Mouse (Mus musculus) G1E-ER4 (cell line): ENCODE measurements around the gene Abca5. TPM values are rescaled to one million over a fixed set of nuclear protein-coding genes. Genes with fewer than 3 reads are reported as not detected.

Experiments
- GATA1 ChIP-seq: IDR thresholded peaks from one replicate; pipeline ENCODE4 v1.8.0; 2012; ENCODE audit warnings: low read length, inconsistent platforms
- polyA plus RNA-seq: library from polyadenylated mRNA; stranded (reverse); fragments of >175 nt; gene quantifications from 2 replicates; pipeline ENCODE4 v1.2.3, GENCODE M21; 2012

Abca5 gene
- polyA plus RNA-seq: not detected in 2 replicates

GRCm38 (mm10) chr11:110337289-110338245 lies at the start of gene Abca5:
Gene Abca5 (minus strand): TSS chr11:110337716.
- no peak for TF ChIP-seq GATA1

GRCm38 (mm10) chr11:110385487-110385886 lies 48.0 kb upstream of the Abca5 start:
- TF ChIP-seq GATA1: no peak

GRCm38 (mm10) chr11:110380310-110380668 lies 42.8 kb upstream of the Abca5 start:
- no peak for TF ChIP-seq GATA1

- TF ChIP-seq GATA1: no peak
These were observed 42.3 kb upstream of the Abca5 start for GRCm38 (mm10) chr11:110379661-110380309.

- no peak for TF ChIP-seq GATA1
These were observed 36.5 kb upstream of the Abca5 start for GRCm38 (mm10) chr11:110374036-110374435.

- no peak for TF ChIP-seq GATA1
These were observed 34.9 kb upstream of the Abca5 start for GRCm38 (mm10) chr11:110372266-110372954.

GRCm38 (mm10) chr11:110371827-110372226 lies 34.3 kb upstream of the Abca5 start:
- TF ChIP-seq GATA1: no peak

GRCm38 (mm10) chr11:110369312-110370019 lies 31.9 kb upstream of the Abca5 start:
- no peak for TF ChIP-seq GATA1

- TF ChIP-seq GATA1: no peak
These were observed 30.1 kb upstream of the Abca5 start for GRCm38 (mm10) chr11:110367638-110368037.

GRCm38 (mm10) chr11:110366902-110367301 lies 29.4 kb upstream of the Abca5 start:
- no peak for TF ChIP-seq GATA1

GRCm38 (mm10) chr11:110365016-110365415 lies 27.5 kb upstream of the Abca5 start:
- no peak for TF ChIP-seq GATA1

- no peak for TF ChIP-seq GATA1
These were observed 20.4 kb upstream of the Abca5 start for GRCm38 (mm10) chr11:110357756-110358551.

GRCm38 (mm10) chr11:110354261-110354660 lies 16.7 kb upstream of the Abca5 start:
- no peak for TF ChIP-seq GATA1

GRCm38 (mm10) chr11:110348170-110348569 lies 10.7 kb upstream of the Abca5 start:
- TF ChIP-seq GATA1: no peak

GRCm38 (mm10) chr11:110347768-110348167 lies 10.3 kb upstream of the Abca5 start:
- TF ChIP-seq GATA1: no peak
